Mouse (Mus musculus) forebrain, embryonic 11.5 days (tissue): ENCODE measurements around the gene Dock4. TPM values are rescaled to one million over a fixed set of nuclear protein-coding genes. Genes with fewer than 3 reads are reported as not detected.

Experiments used
- ATAC-seq: fragments of 200-750 bp; cut with Nextera tagmentation; replicated peaks from 2 replicates; pipeline ENCODE4 v1.8.0; 2017; ENCODE audit warnings: moderate TSS enrichment; ENCODE audit not compliant: low FRiP score
- DNase-seq: peaks from one replicate; pipeline ENCODE4 v3.0.0-alpha.2; 2017; ENCODE audit warnings: low spot score
- H3K27ac ChIP-seq: fragments of 300-500 bp; sonication (generic); 2 replicates; pipeline ENCODE4 v1.5.1; 2014; ENCODE audit warnings: low read depth, low read length
- H3K27me3 ChIP-seq: fragments of 300-500 bp; sonication (generic); 2 replicates; pipeline ENCODE4 v1.6.1; 2014; ENCODE audit warnings: mild to moderate bottlenecking, low read length, mixed read lengths; ENCODE audit not compliant: control insufficient read depth, insufficient read depth
- H3K36me3 ChIP-seq: fragments of 300-500 bp; sonication (generic); 2 replicates; pipeline ENCODE4 v1.6.1; 2014; ENCODE audit warnings: mild to moderate bottlenecking, low read length, moderate library complexity, mixed read lengths; ENCODE audit not compliant: control insufficient read depth, insufficient read depth
- H3K4me1 ChIP-seq: fragments of 300-500 bp; sonication (generic); replicated peaks from 2 replicates; pipeline ENCODE4 v1.6.1; 2014; ENCODE audit warnings: low read length, mixed read lengths; ENCODE audit not compliant: control insufficient read depth, insufficient read depth
- H3K4me2 ChIP-seq: fragments of 300-500 bp; sonication (generic); 2 replicates; pipeline ENCODE4 v1.6.1; 2014; ENCODE audit warnings: low read depth, mild to moderate bottlenecking, low read length, moderate library complexity, mixed read lengths; ENCODE audit not compliant: severe bottlenecking
- H3K4me3 ChIP-seq: fragments of 300-500 bp; sonication (generic); 2 replicates; pipeline ENCODE4 v1.5.1; 2014; ENCODE audit warnings: low read depth, low read length
- H3K9ac ChIP-seq: fragments of 300-500 bp; sonication (generic); 2 replicates; pipeline ENCODE4 v1.6.1; 2014; ENCODE audit warnings: low read length
- H3K9me3 ChIP-seq: fragments of 300-500 bp; sonication (generic); 2 replicates; pipeline ENCODE4 v1.6.1; 2016; ENCODE audit warnings: low read length, mixed read lengths; ENCODE audit not compliant: control insufficient read depth
- WGBS: fragments of 180-500 bp; shearing (Covaris S2); extraction: QIAGEN DNeasy Blood & Tissue Kit; methylation state at CpG from one replicate; pipeline ENCODE4 v1.1.7; 2014; 5-methylcytosine and 5-hydroxymethylcytosine counted together
- polyA plus RNA-seq: library from polyadenylated mRNA; unstranded; fragments of >200 nt; fragmentation: Nextera tagmentation; extraction: Ambion mirVana; gene quantifications from 2 replicates; pipeline ENCODE4 v1.2.1, GENCODE M21; 2014

Dock4 gene
- polyA plus RNA-seq, 1 experiment from 2014 or later: 18.7 TPM

GRCm38 (mm10) chr12:40670766-40671165 is 225.0 kb downstream of the Dock4 start:
- no peak for ATAC-seq
- Histone ChIP-seq H3K9ac (no peak overlapping the region), H3K27ac (no peak overlapping the region), H3K4me2 (no peak overlapping the region), H3K4me1 (no peaks in the 10 kb centered on the region), H3K27me3 (no peaks in the 10 kb centered on the region), H3K4me3 (no peak overlapping the region), H3K9me3 (no peaks in the 10 kb centered on the region), H3K36me3 (no peaks in the 10 kb centered on the region)
- DNase-seq: no peak

- ATAC-seq: no peak
These were observed 234.0 kb downstream of the Dock4 start for GRCm38 (mm10) chr12:40679713-40680112.

GRCm38 (mm10) chr12:40680551-40680950 is 234.8 kb downstream of the Dock4 start:
- Histone ChIP-seq H3K9ac (no peak overlapping the region), H3K9me3 (no peaks in the 10 kb centered on the region), H3K4me1 (no peaks in the 10 kb centered on the region), H3K27me3 (no peaks in the 10 kb centered on the region), H3K36me3 (no peaks in the 10 kb centered on the region), H3K4me2 (no peak overlapping the region), H3K4me3 (no peak overlapping the region), H3K27ac (no peak overlapping the region)
- DNase-seq (peak; percentile 61), ATAC-seq (no peak)
- WGBS: 88% methylated on average over 1 of the region's 1 CpGs

More at GRCm38 (mm10) chr12:40679713-40680112, 234.0 kb downstream of the Dock4 start:
- no peaks in the 10 kb centered on the region for H3K36me3 ChIP-seq
- 84% methylated on average over 4 of the region's 4 CpGs for WGBS
- H3K9me3 ChIP-seq: no peaks in the 10 kb centered on the region
- no peak for DNase-seq
- no peak overlapping the region for H3K9ac ChIP-seq
- no peak overlapping the region for H3K27ac ChIP-seq
- no peak overlapping the region for H3K4me3 ChIP-seq
- H3K4me1 ChIP-seq: no peaks in the 10 kb centered on the region
- no peak overlapping the region for H3K4me2 ChIP-seq
- no peaks in the 10 kb centered on the region for H3K27me3 ChIP-seq

- no peak for ATAC-seq
- DNase-seq: no peak
- Histone ChIP-seq H3K4me3 (no peak overlapping the region), H3K9me3 (no peaks in the 10 kb centered on the region), H3K27ac (no peak overlapping the region), H3K4me1 (no peaks in the 10 kb centered on the region), H3K9ac (no peak overlapping the region), H3K36me3 (no peaks in the 10 kb centered on the region), H3K27me3 (no peaks in the 10 kb centered on the region), H3K4me2 (no peak overlapping the region)
- whole genome bisulfite sequencing: 73% methylated on average over 4 of the region's 4 CpGs
These were observed 245.7 kb downstream of the Dock4 start for GRCm38 (mm10) chr12:40691444-40691843.

- Histone ChIP-seq H3K4me3 (no peak overlapping the region), H3K9me3 (no peaks in the 10 kb centered on the region), H3K4me1 (no peaks in the 10 kb centered on the region), H3K9ac (no peak overlapping the region), H3K4me2 (no peak overlapping the region), H3K27ac (no peak overlapping the region), H3K27me3 (no peaks in the 10 kb centered on the region), H3K36me3 (no peaks in the 10 kb centered on the region)
- no peak for ATAC-seq
- no peak for DNase-seq
- WGBS: 85% methylated on average over 2 of the region's 2 CpGs
These were observed 248.4 kb downstream of the Dock4 start for GRCm38 (mm10) chr12:40694082-40694721.

GRCm38 (mm10) chr12:40698330-40698729 is 252.6 kb downstream of the Dock4 start:
- DNase-seq (no peak), ATAC-seq (no peak)
- Histone ChIP-seq H3K4me3 (no peak overlapping the region), H3K27me3 (no peaks in the 10 kb centered on the region), H3K9ac (no peak overlapping the region), H3K36me3 (no peaks in the 10 kb centered on the region), H3K27ac (no peak overlapping the region), H3K4me1 (no peaks in the 10 kb centered on the region), H3K4me2 (no peak overlapping the region), H3K9me3 (no peaks in the 10 kb centered on the region)
- WGBS: 89% methylated on average over 4 of the region's 4 CpGs

- H3K9me3 ChIP-seq: no peaks in the 10 kb centered on the region
- no peaks in the 10 kb centered on the region for H3K27me3 ChIP-seq
- no peaks in the 10 kb centered on the region for H3K36me3 ChIP-seq
- H3K9ac ChIP-seq: no peak overlapping the region
- H3K4me2 ChIP-seq: no peak overlapping the region
- no peak overlapping the region for H3K4me3 ChIP-seq
- ATAC-seq (no peak), DNase-seq (no peak)
- H3K27ac ChIP-seq: no peak overlapping the region
- 92% methylated on average over 5 of the region's 5 CpGs for WGBS
- no peaks in the 10 kb centered on the region for H3K4me1 ChIP-seq
These were observed 256.6 kb downstream of the Dock4 start for GRCm38 (mm10) chr12:40702233-40702792.

- WGBS: 34% methylated on average over 5 of the region's 5 CpGs
- Histone ChIP-seq H3K4me1 (no peaks in the 10 kb centered on the region), H3K4me3 (no peak overlapping the region), H3K36me3 (no peaks in the 10 kb centered on the region), H3K27me3 (no peaks in the 10 kb centered on the region), H3K4me2 (no peak overlapping the region), H3K27ac (no peak overlapping the region), H3K9me3 (no peaks in the 10 kb centered on the region), H3K9ac (no peak overlapping the region)
- DNase-seq (no peak), ATAC-seq (no peak)
These were observed 258.5 kb downstream of the Dock4 start for GRCm38 (mm10) chr12:40704296-40704695.

GRCm38 (mm10) chr12:40707108-40707507 is 261.4 kb downstream of the Dock4 start:
- DNase-seq (no peak), ATAC-seq (no peak)
- 87% methylated on average over 1 of the region's 1 CpGs for WGBS
- Histone ChIP-seq H3K27ac (no peak overlapping the region), H3K9ac (no peak overlapping the region), H3K4me2 (no peak overlapping the region), H3K9me3 (no peaks in the 10 kb centered on the region), H3K36me3 (no peaks in the 10 kb centered on the region), H3K27me3 (no peaks in the 10 kb centered on the region), H3K4me3 (no peak overlapping the region), H3K4me1 (no peaks in the 10 kb centered on the region)
